In the genomic region with DNA sequence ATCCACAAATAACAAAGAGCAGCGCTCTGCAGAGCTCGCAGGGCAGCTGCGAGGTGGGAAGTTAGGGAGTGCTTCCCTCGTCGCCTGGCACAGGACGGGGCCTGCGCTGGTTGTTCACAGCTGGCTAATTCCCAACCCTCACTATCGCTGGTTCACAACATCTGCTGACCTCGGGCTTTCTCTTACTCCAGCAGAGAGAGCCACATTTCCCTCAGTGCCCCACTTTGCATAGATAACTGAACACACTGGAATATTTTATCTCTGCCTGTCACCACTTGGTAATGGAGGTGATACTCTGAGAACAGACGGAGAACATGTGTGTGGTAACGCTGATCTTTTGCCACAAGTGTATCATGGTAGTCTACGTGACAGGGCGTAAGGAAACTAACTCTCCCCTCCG, we compare ENCODE assay signal across 11 mouse cellular contexts. TPM values are rescaled to one million over a fixed set of nuclear protein-coding genes. Genes with fewer than 3 reads are reported as not detected.
DNase-seq lines count a peak whose midpoint lies in the region; TF ChIP-seq lines count a peak whose summit lies in the region.
"Had no signal": no experiment of that assay in that cellular context is flagged by ENCODE, and none has a peak within 500 bp of the region (broad histone marks: within the 10 kb centered on the region; RNA-seq: fewer than 3 reads in every experiment).

No protein-coding gene starts in this region.

- H3K27me3 ChIP-seq in ES-Bruce4 (ENCODE audit: control insufficient read depth, insufficient read depth, low read length, poor library complexity, severe bottlenecking): no peaks in the 10 kb centered on the region
- H3K27me3 ChIP-seq in heart, embryonic 10.5 days (ENCODE audit: insufficient read depth, poor library complexity, severe bottlenecking): no peaks in the 10 kb centered on the region
- no peaks in the 10 kb centered on the region for H3K27me3 ChIP-seq in liver, adult 2 months (ENCODE audit: control insufficient read depth, insufficient read depth, low read length)
- H3K27me3 ChIP-seq: midbrain, embryonic 13.5 days had no signal

- H3K9me3 ChIP-seq in ES-Bruce4 (replicated peaks; ENCODE audit: control insufficient read depth, insufficient read depth, low read length, poor library complexity, severe bottlenecking): peaks cover 12% of the 10 kb centered on the region
- H3K9me3 ChIP-seq in heart, embryonic 10.5 days: peaks cover 5% of the 10 kb centered on the region; the same call in 1 of the 2 replicates

- WGBS in heart, embryonic 10.5 days: 18% methylated on average over 14 of the region's 14 CpGs
- 46% methylated on average over 14 of the region's 14 CpGs for WGBS in liver, adult 2 months

- H3K4me3 ChIP-seq in ES-Bruce4 (ENCODE audit: low read depth, low read length): no peak overlapping the region
- H3K4me3 ChIP-seq in heart, embryonic 10.5 days: no peak overlapping the region
- H3K4me3 ChIP-seq in liver, adult 2 months (ENCODE audit: insufficient read depth, low read depth, low read length): no peak overlapping the region
- H3K4me3 ChIP-seq: embryonic facial prominence, embryonic 10.5 days; midbrain, embryonic 13.5 days had no signal

- H3K79me2 ChIP-seq in liver, adult 2 months (ENCODE audit: control insufficient read depth, insufficient read depth, low read length): 0 out of 2 replicates have a peak, but pooled peaks cover 3% of the 10 kb centered on the region

- no peak for TF ChIP-seq POLR2A in ES-Bruce4 (IDR thresholded peaks at IDR 0.05; ENCODE audit: insufficient read depth, low read length)
- TF ChIP-seq POLR2A in liver, adult 2 months (IDR thresholded peaks at IDR 0.05; ENCODE audit: extremely low read depth, insufficient read depth, low read length): no peak

- TF ChIP-seq CTCF in ES-Bruce4 (IDR thresholded peaks at IDR 0.05; ENCODE audit: low read depth, low read length): no peak
- no peak for TF ChIP-seq CTCF in liver, adult 2 months (IDR thresholded peaks at IDR 0.05; ENCODE audit: low read depth, low read length)

- peak overlapping the region; percentile 64 for H3K27ac ChIP-seq in ES-Bruce4 (ENCODE audit: insufficient read depth, low read length)
- peak overlapping the region; percentile 81; the same call in 1 of the 2 replicates for H3K27ac ChIP-seq in heart, embryonic 10.5 days
- H3K27ac ChIP-seq in liver, adult 2 months (replicated peaks; ENCODE audit: insufficient read depth, low read depth, low read length): no peak overlapping the region
- H3K27ac ChIP-seq: embryonic facial prominence, embryonic 10.5 days; kidney, postnatal 0 days; midbrain, embryonic 13.5 days had no signal

- peaks cover 44% of the 10 kb centered on the region for H3K36me3 ChIP-seq in ES-Bruce4 (ENCODE audit: control insufficient read depth, insufficient read depth, low read length, poor library complexity, severe bottlenecking)
- H3K36me3 ChIP-seq in heart, embryonic 10.5 days: peaks cover 87% of the 10 kb centered on the region
- peaks cover 16% of the 10 kb centered on the region for H3K36me3 ChIP-seq in liver, adult 2 months (ENCODE audit: control insufficient read depth, insufficient read depth, low read length)

- no peak overlapping the region for H3K9ac ChIP-seq in ES-Bruce4 (ENCODE audit: low read depth, poor library complexity, severe bottlenecking)
- no peak overlapping the region for H3K9ac ChIP-seq in liver, adult 2 months (ENCODE audit: low read depth, low read length)
- H3K9ac ChIP-seq: midbrain, embryonic 13.5 days had no signal

- peaks cover 2% of the 10 kb centered on the region for H3K4me1 ChIP-seq in ES-Bruce4 (ENCODE audit: control insufficient read depth, insufficient read depth, low read length)
- peaks cover 54% of the 10 kb centered on the region for H3K4me1 ChIP-seq in heart, embryonic 10.5 days
- peaks cover 17% of the 10 kb centered on the region for H3K4me1 ChIP-seq in liver, adult 2 months (ENCODE audit: control insufficient read depth, insufficient read depth, low read length)
- H3K4me1 ChIP-seq: embryonic facial prominence, embryonic 10.5 days; midbrain, embryonic 13.5 days had no signal

- DNase-seq in heart, adult 8-10 months (ENCODE audit: low spot score): peak; percentile 24
- no peak for DNase-seq in heart, postnatal 25 days (ENCODE audit: low spot score)
- DNase-seq in heart, embryonic 10.5 days (ENCODE audit: low spot score): peak; percentile 92
- DNase-seq in liver, adult 2 months (ENCODE audit: extremely low read depth, low read depth, low spot score): peak; percentile 36
- DNase-seq in retina, embryonic 14.5 days (ENCODE audit: low spot score): no peak
- no peak for DNase-seq in layer of hippocampus, adult 9-10 months (ENCODE audit: low spot score)
- DNase-seq in kidney, postnatal 14 days: no peak

- no peak for TF ChIP-seq EP300 in ES-Bruce4 (IDR thresholded peaks at IDR 0.05; ENCODE audit: insufficient read depth, low read depth, low read length)

- intact Hi-C loops in heart, postnatal 25 days (cut with DNase I): no loop called here

RNA-seq across cellular contexts. Expression of gene Shisa8, which starts 26.5 kb away (rescaled TPM):
- under 1 TPM in 1 of 4 experiments, not detected in 3; 0.26 TPM for total RNA-seq in heart, adult 8-10 months (2022)
- under 1 TPM; 0.13 to 0.20 TPM for total RNA-seq in heart, postnatal 25 days (2021)
- 6.8 and 7.4 TPM in 2 replicates for polyA plus RNA-seq in ES-Bruce4 (2011; ENCODE audit: insufficient read depth, insufficient read length, low read depth, missing spikeins)
- polyA plus RNA-seq in heart, embryonic 10.5 days (2016; fragmentation: Nextera tagmentation; extraction: Ambion mirVana): 0.11 and 0.13 TPM in 2 replicates
- 0.09 and 0.47 TPM in 2 replicates for total RNA-seq in liver, adult 2 months (2014; rRNA removed)
- polyA plus RNA-seq in liver, adult 2 months (2012; rRNA removed): 0.07 and 0.77 TPM in 2 replicates

RNA-seq across cellular contexts. Expression of gene Tnfrsf13c, which starts 38.0 kb away (rescaled TPM):
- total RNA-seq in heart, adult 8-10 months (2022): under 1 TPM in 1 of 4 experiments, not detected in 3; 0.26 TPM
- under 1 TPM in 1 of 2 experiments, not detected in 1; 0.36 TPM for total RNA-seq in heart, postnatal 25 days (2021)
- polyA plus RNA-seq in ES-Bruce4 (2011; ENCODE audit: insufficient read depth, insufficient read length, low read depth, missing spikeins): 1.9 and 2.3 TPM in 2 replicates
- polyA plus RNA-seq in heart, embryonic 10.5 days (2016; fragmentation: Nextera tagmentation; extraction: Ambion mirVana): 0.20 TPM in 1 of 2 replicates, not detected in the other
- total RNA-seq in liver, adult 2 months (2014; rRNA removed): 0.28 and 0.54 TPM in 2 replicates
- polyA plus RNA-seq in liver, adult 2 months (2012; rRNA removed): 0.17 and 0.34 TPM in 2 replicates
- polyA plus RNA-seq: midbrain, embryonic 13.5 days had no signal

RNA-seq across cellular contexts. Expression of gene Srebf2, which starts 39.1 kb away (rescaled TPM):
- 10 to 100 TPM; 20.0 to 25.1 (median 21.6) TPM for total RNA-seq in heart, adult 8-10 months (2022)
- 10 to 100 TPM; 20.5 to 21.8 TPM for total RNA-seq in heart, postnatal 25 days (2021)
- polyA plus RNA-seq in ES-Bruce4 (2011; ENCODE audit: insufficient read depth, insufficient read length, low read depth, missing spikeins): 205 and 210 TPM in 2 replicates
- polyA plus RNA-seq in heart, embryonic 10.5 days (2016; fragmentation: Nextera tagmentation; extraction: Ambion mirVana): 129 and 133 TPM in 2 replicates
- total RNA-seq in liver, adult 2 months (2014; rRNA removed): 16.5 and 25.0 TPM in 2 replicates
- 66.3 and 71.2 TPM in 2 replicates for polyA plus RNA-seq in liver, adult 2 months (2012; rRNA removed)

RNA-seq across cellular contexts. Expression of gene Ccdc134, which starts 58.4 kb away (rescaled TPM):
- 1 to 10 TPM; 3.5 to 4.5 (median 4.2) TPM for total RNA-seq in heart, adult 8-10 months (2022)
- 1 to 10 TPM; 4.4 to 6.4 TPM for total RNA-seq in heart, postnatal 25 days (2021)
- polyA plus RNA-seq in ES-Bruce4 (2011; ENCODE audit: insufficient read depth, insufficient read length, low read depth, missing spikeins): 13.7 and 15.0 TPM in 2 replicates
- 13.5 and 19.4 TPM in 2 replicates for polyA plus RNA-seq in heart, embryonic 10.5 days (2016; fragmentation: Nextera tagmentation; extraction: Ambion mirVana)
- 1.3 and 1.8 TPM in 2 replicates for total RNA-seq in liver, adult 2 months (2014; rRNA removed)
- polyA plus RNA-seq in liver, adult 2 months (2012; rRNA removed): 5.2 and 8.2 TPM in 2 replicates

RNA-seq across cellular contexts. Expression of gene Cenpm, which starts 58.4 kb away (rescaled TPM):
- total RNA-seq in heart, adult 8-10 months (2022): 1 to 10 TPM in 1 of 4 experiments, under 1 TPM in 3; 0.29 to 1.5 (median 0.44) TPM
- total RNA-seq in heart, postnatal 25 days (2021): under 1 TPM; 0.36 to 0.78 TPM
- polyA plus RNA-seq in ES-Bruce4 (2011; ENCODE audit: insufficient read depth, insufficient read length, low read depth, missing spikeins): 43.2 and 52.0 TPM in 2 replicates
- polyA plus RNA-seq in heart, embryonic 10.5 days (2016; fragmentation: Nextera tagmentation; extraction: Ambion mirVana): 58.1 and 66.3 TPM in 2 replicates
- 3.0 and 3.7 TPM in 2 replicates for total RNA-seq in liver, adult 2 months (2014; rRNA removed)
- 11.5 and 17.4 TPM in 2 replicates for polyA plus RNA-seq in liver, adult 2 months (2012; rRNA removed)

Comparison
In these comparisons a context has a peak if more than half of its experiments do, and no peak if none do; other contexts are left out.
1. DNase-seq: peak in heart, adult 8-10 months (single experiment), heart, embryonic 10.5 days (single experiment) and liver, adult 2 months (single experiment); none in heart, postnatal 25 days (single experiment), retina, embryonic 14.5 days (single experiment), layer of hippocampus, adult 9-10 months (single experiment) and kidney, postnatal 14 days (single experiment).